Mouse (Mus musculus) forebrain, embryonic 12.5 days (tissue): Measurements from ENCODE around the gene Otx2. TPM values are rescaled to one million over a fixed set of nuclear protein-coding genes. Genes with fewer than 3 reads are reported as not detected.
A peak's percentile ranks its signal among the peaks of the same experiment; 100 is the strongest.

Experiments used
- ATAC-seq: fragments of 200-750 bp; cut with Nextera tagmentation; 2 replicates; pipeline ENCODE4 v1.8.0; 2017; ENCODE audit warnings: moderate TSS enrichment; ENCODE audit not compliant: low FRiP score
- H3K27ac ChIP-seq: fragments of 300-500 bp; sonication (generic); 2 replicates; pipeline ENCODE4 v1.5.1; 2016; ENCODE audit warnings: mild to moderate bottlenecking
- H3K27me3 ChIP-seq: fragments of 300-500 bp; sonication (generic); 2 replicates; pipeline ENCODE4 v1.6.1; 2016; ENCODE audit warnings: mild to moderate bottlenecking
- H3K36me3 ChIP-seq: fragments of 300-500 bp; sonication (generic); replicated peaks from 2 replicates; pipeline ENCODE4 v1.6.1; 2016; ENCODE audit warnings: mild to moderate bottlenecking
- H3K4me1 ChIP-seq: fragments of 300-500 bp; sonication (generic); 2 replicates; pipeline ENCODE4 v1.6.1; 2016
- H3K4me2 ChIP-seq: fragments of 300-500 bp; sonication (generic); 2 replicates; pipeline ENCODE4 v1.6.1; 2016; ENCODE audit warnings: mild to moderate bottlenecking, moderate library complexity
- H3K4me3 ChIP-seq: fragments of 300-500 bp; sonication (generic); replicated peaks from 2 replicates; pipeline ENCODE4 v1.5.1; 2016; ENCODE audit warnings: mild to moderate bottlenecking
- H3K9ac ChIP-seq: fragments of 300-500 bp; sonication (generic); 2 replicates; pipeline ENCODE4 v1.6.1; 2016; ENCODE audit warnings: mild to moderate bottlenecking
- H3K9me3 ChIP-seq: fragments of 300-500 bp; sonication (generic); 2 replicates; pipeline ENCODE4 v1.6.1; 2016
- WGBS: fragments of 180-500 bp; shearing (Covaris S2); methylation state at CpG from one replicate; pipeline ENCODE4 v1.1.7; 2016; 5-methylcytosine and 5-hydroxymethylcytosine counted together
- polyA plus RNA-seq: library from polyadenylated mRNA; unstranded; fragments of >200 nt; fragmentation: Nextera tagmentation; extraction: Ambion mirVana; gene quantifications from 2 replicates; pipeline ENCODE4 v1.2.1, GENCODE M21; 2016

The Otx2 gene
- polyA plus RNA-seq, 1 experiment from 2014 or later = 56.7 TPM

GRCm38 (mm10) chr14:48679590-48679989 is 6.0 kb upstream of the Otx2 start:
- H3K9me3 ChIP-seq = no peaks in the 10 kb centered on the region
- H3K27ac ChIP-seq = no peak overlapping the region
- no peaks in the 10 kb centered on the region for H3K36me3 ChIP-seq
- H3K9ac ChIP-seq = no peak overlapping the region
- no peak overlapping the region for H3K4me2 ChIP-seq
- peaks cover 14% of the 10 kb centered on the region; the same call in 1 of the 2 replicates for H3K4me1 ChIP-seq
- peaks cover 31% of the 10 kb centered on the region for H3K27me3 ChIP-seq
- no peak for ATAC-seq
- 78% methylated on average over 5 of the region's 5 CpGs for WGBS
- H3K4me3 ChIP-seq = no peak overlapping the region

- 84% methylated on average over 3 of the region's 3 CpGs for WGBS
- Histone ChIP-seq H3K27me3 (peaks cover 40% of the 10 kb centered on the region), H3K27ac (no peak overlapping the region)
Measured at GRCm38 (mm10) chr14:48678674-48679073, 5.1 kb upstream of the Otx2 start.

GRCm38 (mm10) chr14:48674036-48674831 is 615 bp upstream of the Otx2 start:
- Histone ChIP-seq H3K9me3 (no peaks in the 10 kb centered on the region), H3K9ac (peak overlapping the region; percentile 71), H3K4me3 (peak overlapping the region; percentile 38), H3K27ac (peak overlapping the region; percentile 9; the same call in 1 of the 2 replicates), H3K4me2 (peak overlapping the region; percentile 65), H3K4me1 (peaks cover 34% of the 10 kb centered on the region), H3K27me3 (peaks cover 71% of the 10 kb centered on the region), H3K36me3 (no peaks in the 10 kb centered on the region)
- WGBS = 3% methylated on average over 36 of the region's 36 CpGs
- peak; percentile 36 for ATAC-seq

More at GRCm38 (mm10) chr14:48678674-48679073, 5.1 kb upstream of the Otx2 start:
- Histone ChIP-seq H3K4me1 (peaks cover 23% of the 10 kb centered on the region), H3K9me3 (no peaks in the 10 kb centered on the region), H3K4me3 (no peak overlapping the region), H3K9ac (no peak overlapping the region), H3K4me2 (no peak overlapping the region), H3K36me3 (no peaks in the 10 kb centered on the region)
- ATAC-seq = no peak

- Histone ChIP-seq H3K4me1 (peaks cover 46% of the 10 kb centered on the region), H3K27me3 (peaks cover 76% of the 10 kb centered on the region), H3K27ac (peak overlapping the region; percentile 36; the same call in 1 of the 2 replicates), H3K36me3 (no peaks in the 10 kb centered on the region), H3K9me3 (no peaks in the 10 kb centered on the region), H3K4me3 (peak overlapping the region; percentile 38), H3K4me2 (peak overlapping the region; percentile 65), H3K9ac (peak overlapping the region; percentile 71; the same call in 1 of the 2 replicates)
- 14% methylated on average over 10 of the region's 10 CpGs for WGBS
- ATAC-seq = no peak
Measured at GRCm38 (mm10) chr14:48672611-48673176, 925 bp downstream of the Otx2 start.

GRCm38 (mm10) chr14:48671480-48672240 is 2.0 kb downstream of the Otx2 start:
- no peak for ATAC-seq
- Histone ChIP-seq H3K9ac (0 out of 2 replicates have a peak overlapping the region, but pooled peaks have one; percentile 8), H3K4me3 (peak overlapping the region; percentile 17), H3K4me2 (peak overlapping the region; percentile 38), H3K4me1 (peaks cover 50% of the 10 kb centered on the region), H3K27me3 (peaks cover 78% of the 10 kb centered on the region), H3K27ac (peak overlapping the region; percentile 66), H3K9me3 (no peaks in the 10 kb centered on the region), H3K36me3 (no peaks in the 10 kb centered on the region)
- 6% methylated on average over 9 of the region's 9 CpGs for WGBS

- peaks cover 76% of the 10 kb centered on the region for H3K27me3 ChIP-seq
- no peak overlapping the region for H3K27ac ChIP-seq
- ATAC-seq = no peak
Measured at GRCm38 (mm10) chr14:48670761-48671479, 2.7 kb downstream of the Otx2 start.

GRCm38 (mm10) chr14:48670258-48670630 is 3.4 kb downstream of the Otx2 start:
- Histone ChIP-seq H3K27me3 (peaks cover 76% of the 10 kb centered on the region), H3K4me1 (peaks cover 56% of the 10 kb centered on the region), H3K9me3 (no peaks in the 10 kb centered on the region), H3K9ac (peak overlapping the region; percentile 57; the same call in 1 of the 2 replicates), H3K4me3 (peak overlapping the region; percentile 21), H3K27ac (peak overlapping the region; percentile 67), H3K4me2 (peak overlapping the region; percentile 66), H3K36me3 (no peaks in the 10 kb centered on the region)
- ATAC-seq = no peak
- WGBS = 3% methylated on average over 3 of the region's 3 CpGs

More at GRCm38 (mm10) chr14:48670761-48671479, 2.7 kb downstream of the Otx2 start:
- Histone ChIP-seq H3K4me1 (peaks cover 56% of the 10 kb centered on the region), H3K4me2 (peak overlapping the region; percentile 38), H3K36me3 (no peaks in the 10 kb centered on the region), H3K9ac (no peak overlapping the region), H3K9me3 (no peaks in the 10 kb centered on the region), H3K4me3 (peak overlapping the region; percentile 21; the same call in 1 of the 2 replicates)
- 16% methylated on average over 4 of the region's 4 CpGs for WGBS

- no peaks in the 10 kb centered on the region for H3K36me3 ChIP-seq
- peak overlapping the region; percentile 58 for H3K4me3 ChIP-seq
- H3K27me3 ChIP-seq = peaks cover 76% of the 10 kb centered on the region
- H3K4me2 ChIP-seq = peak overlapping the region; percentile 66
- no peak for ATAC-seq
- H3K27ac ChIP-seq = peak overlapping the region; percentile 84
- H3K4me1 ChIP-seq = peaks cover 54% of the 10 kb centered on the region
- no peaks in the 10 kb centered on the region for H3K9me3 ChIP-seq
- WGBS = 1% methylated on average over 18 of the region's 18 CpGs
- H3K9ac ChIP-seq = peak overlapping the region; percentile 57
Measured at GRCm38 (mm10) chr14:48669541-48670257, 3.9 kb downstream of the Otx2 start.

GRCm38 (mm10) chr14:48668761-48669303 is 4.8 kb downstream of the Otx2 start:
- Histone ChIP-seq H3K9me3 (no peaks in the 10 kb centered on the region), H3K27me3 (peaks cover 71% of the 10 kb centered on the region), H3K4me2 (peak overlapping the region; percentile 66), H3K27ac (peak overlapping the region; percentile 84), H3K9ac (peak overlapping the region; percentile 57), H3K4me1 (peaks cover 46% of the 10 kb centered on the region), H3K4me3 (peak overlapping the region; percentile 58), H3K36me3 (no peaks in the 10 kb centered on the region)
- under 1% methylated on average over 29 of the region's 29 CpGs for WGBS
- peak; percentile 37 for ATAC-seq

- Histone ChIP-seq H3K4me3 (peak overlapping the region; percentile 58; the same call in 1 of the 2 replicates), H3K4me1 (peaks cover 38% of the 10 kb centered on the region), H3K4me2 (peak overlapping the region; percentile 66), H3K36me3 (no peaks in the 10 kb centered on the region), H3K9ac (peak overlapping the region; percentile 57; the same call in 1 of the 2 replicates), H3K9me3 (no peaks in the 10 kb centered on the region), H3K27me3 (peaks cover 71% of the 10 kb centered on the region), H3K27ac (peak overlapping the region; percentile 84)
- 4% methylated on average over 11 of the region's 11 CpGs for WGBS
- 0 out of 2 replicates have a peak, but pooled peaks have one; percentile 1 for ATAC-seq
Measured at GRCm38 (mm10) chr14:48668051-48668481, 5.6 kb downstream of the Otx2 start.

- no peaks in the 10 kb centered on the region for H3K36me3 ChIP-seq
- peak; percentile 13; the same call in 1 of the 2 replicates for ATAC-seq
- peak overlapping the region; percentile 84; the same call in 1 of the 2 replicates for H3K27ac ChIP-seq
- 1% methylated on average over 12 of the region's 12 CpGs for WGBS
- H3K27me3 ChIP-seq = peaks cover 68% of the 10 kb centered on the region
- H3K4me3 ChIP-seq = peak overlapping the region; percentile 58
- H3K9ac ChIP-seq = peak overlapping the region; percentile 82
- peak overlapping the region; percentile 66 for H3K4me2 ChIP-seq
- H3K4me1 ChIP-seq = peaks cover 36% of the 10 kb centered on the region
- H3K9me3 ChIP-seq = no peaks in the 10 kb centered on the region
Measured at GRCm38 (mm10) chr14:48667396-48667795, 6.2 kb downstream of the Otx2 start.
